In genomic region chr4:86858070-86858440, GRCm38 (mm10) we compare ENCODE assay signal across 8 mouse cellular contexts. TPM values are rescaled to one million over a fixed set of nuclear protein-coding genes. Genes with fewer than 3 reads are reported as not detected.
DNase-seq lines count a peak whose midpoint lies in the region; ATAC-seq lines count a peak whose summit lies in the region.

No protein-coding gene starts in this region.

- H3K9me3 ChIP-seq in kidney, embryonic 14.5 days (ENCODE audit: control insufficient read depth, low read length) = no peaks in the 10 kb centered on the region
- no peaks in the 10 kb centered on the region for H3K9me3 ChIP-seq in forebrain, embryonic 14.5 days (replicated peaks; ENCODE audit: control insufficient read depth, low read length)
- H3K9me3 ChIP-seq in liver, embryonic 15.5 days (replicated peaks) = no peaks in the 10 kb centered on the region

- H3K4me3 ChIP-seq in kidney, embryonic 14.5 days (ENCODE audit: low read length) = peak overlapping the region; percentile 99
- peak overlapping the region; percentile 92 for H3K4me3 ChIP-seq in forebrain, embryonic 14.5 days (ENCODE audit: low read depth, low read length)
- H3K4me3 ChIP-seq in liver, embryonic 15.5 days (replicated peaks) = peak overlapping the region; percentile 93

- peak overlapping the region; percentile 79 for H3K4me2 ChIP-seq in kidney, embryonic 14.5 days (replicated peaks; ENCODE audit: low read depth, low read length)
- H3K4me2 ChIP-seq in forebrain, embryonic 14.5 days (ENCODE audit: low read length) = peak overlapping the region; percentile 83
- H3K4me2 ChIP-seq in liver, embryonic 15.5 days = peak overlapping the region; percentile 70

- DNase-seq in kidney, postnatal 25 days = no peak
- DNase-seq in NIH3T3 (ENCODE audit: low read depth) = peak; percentile 25
- peak; percentile 10 for DNase-seq in forebrain, embryonic 14.5 days (ENCODE audit: low spot score)
- no peak for DNase-seq in right cerebral cortex, postnatal 25 days
- no peak for DNase-seq in kidney, adult 11 months

- 51% methylated on average over 12 of the region's 12 CpGs for WGBS in kidney, embryonic 14.5 days
- 58% methylated on average over 12 of the region's 12 CpGs for WGBS in forebrain, embryonic 14.5 days
- WGBS in liver, embryonic 15.5 days (ENCODE audit: insufficient replicate concordance) = 58% methylated on average over 12 of the region's 12 CpGs

- H3K9ac ChIP-seq in kidney, embryonic 14.5 days (ENCODE audit: low read depth, low read length) = peak overlapping the region; percentile 72; the same call in 1 of the 2 replicates
- H3K9ac ChIP-seq in forebrain, embryonic 14.5 days (ENCODE audit: low read length) = peak overlapping the region; percentile 99
- peak overlapping the region; percentile 61 for H3K9ac ChIP-seq in liver, embryonic 15.5 days

- no peaks in the 10 kb centered on the region for H3K27me3 ChIP-seq in kidney, embryonic 14.5 days (ENCODE audit: control insufficient read depth, insufficient read depth, low read length)
- H3K27me3 ChIP-seq in forebrain, embryonic 14.5 days (replicated peaks; ENCODE audit: control insufficient read depth, insufficient read depth, low read length) = no peaks in the 10 kb centered on the region
- H3K27me3 ChIP-seq in liver, embryonic 15.5 days = no peaks in the 10 kb centered on the region

- H3K4me1 ChIP-seq in kidney, embryonic 14.5 days (ENCODE audit: control insufficient read depth, insufficient read depth, low read length) = 0 out of 2 replicates have a peak, but pooled peaks cover 7% of the 10 kb centered on the region
- H3K4me1 ChIP-seq in forebrain, embryonic 14.5 days (ENCODE audit: control insufficient read depth, insufficient read depth, low read length) = peaks cover 4% of the 10 kb centered on the region; the same call in 1 of the 2 replicates
- H3K4me1 ChIP-seq in liver, embryonic 15.5 days (replicated peaks) = peaks cover 25% of the 10 kb centered on the region

- no peak overlapping the region for H3K27ac ChIP-seq in kidney, embryonic 14.5 days (ENCODE audit: low read depth, low read length)
- H3K27ac ChIP-seq in forebrain, embryonic 14.5 days (ENCODE audit: low read depth, low read length) = peak overlapping the region; percentile 96; the same call in 1 of the 2 replicates
- no peak overlapping the region for H3K27ac ChIP-seq in liver, embryonic 15.5 days (replicated peaks)

- ATAC-seq in kidney, embryonic 14.5 days (ENCODE audit: low FRiP score, low TSS enrichment) = no peak
- no peak for ATAC-seq in forebrain, embryonic 14.5 days
- no peak for ATAC-seq in liver, embryonic 15.5 days (ENCODE audit: insufficient read depth)
- ATAC-seq in granulocyte monocyte progenitor cell, adult 5-6 weeks (replicated peaks; ENCODE audit: poor library complexity, severe bottlenecking) = no peak

- H3K36me3 ChIP-seq in kidney, embryonic 14.5 days (ENCODE audit: control insufficient read depth, insufficient read depth, low read length) = peaks cover 24% of the 10 kb centered on the region
- H3K36me3 ChIP-seq in forebrain, embryonic 14.5 days (ENCODE audit: control insufficient read depth, insufficient read depth, low read length) = peaks cover 24% of the 10 kb centered on the region
- peaks cover 26% of the 10 kb centered on the region for H3K36me3 ChIP-seq in liver, embryonic 15.5 days (replicated peaks)

RNA-seq across cellular contexts. Expression of gene Rps6, which starts 0.8 kb away (rescaled TPM):
- 812 and 921 TPM in 2 replicates for polyA plus RNA-seq in kidney, embryonic 14.5 days (2014; fragmentation: Nextera tagmentation; extraction: Ambion mirVana)
- 502 and 571 TPM in 2 replicates for polyA plus RNA-seq in forebrain, embryonic 14.5 days (2014; fragmentation: Nextera tagmentation; extraction: Ambion mirVana)
- polyA plus RNA-seq in liver, embryonic 15.5 days (2015; fragmentation: Nextera tagmentation; extraction: Ambion mirVana) = 402 and 431 TPM in 2 replicates
- 3,886 and 3,908 TPM in 2 replicates for total RNA-seq in granulocyte monocyte progenitor cell, adult 5-6 weeks (2014; fragmentation: Nextera tagmentation)
- total RNA-seq in granulocyte monocyte progenitor cell, adult 5-6 weeks (2017) = 1,184 and 1,551 TPM in 2 replicates

RNA-seq across cellular contexts. Expression of gene Acer2, which starts 16.1 kb away (rescaled TPM):
- 35.9 and 38.5 TPM in 2 replicates for polyA plus RNA-seq in kidney, embryonic 14.5 days (2014; fragmentation: Nextera tagmentation; extraction: Ambion mirVana)
- polyA plus RNA-seq in forebrain, embryonic 14.5 days (2014; fragmentation: Nextera tagmentation; extraction: Ambion mirVana) = 12.8 and 13.6 TPM in 2 replicates
- polyA plus RNA-seq in liver, embryonic 15.5 days (2015; fragmentation: Nextera tagmentation; extraction: Ambion mirVana) = 5.2 and 7.0 TPM in 2 replicates
- 1.5 and 3.4 TPM in 2 replicates for total RNA-seq in granulocyte monocyte progenitor cell, adult 5-6 weeks (2014; fragmentation: Nextera tagmentation)
- 1.2 and 1.7 TPM in 2 replicates for total RNA-seq in granulocyte monocyte progenitor cell, adult 5-6 weeks (2017)

Comparison
In these comparisons a context has a peak if more than half of its experiments do, and no peak if none do; other contexts are left out.
1. DNase-seq: peak in NIH3T3 (single experiment) and forebrain, embryonic 14.5 days (single experiment); none in kidney, postnatal 25 days (0 of 2), right cerebral cortex, postnatal 25 days (single experiment) and kidney, adult 11 months (single experiment).
2. Peak in every context shown above with its lines, with median percentiles within 50 percentile points of each other: H3K4me2 ChIP-seq, H3K4me3 ChIP-seq and H3K9ac ChIP-seq.